Mouse (Mus musculus): Measurements from ENCODE around the gene Nanos3.

GRCm38 (mm10) chr8:84186547-84186946, 1.5 kb upstream of the Nanos3 start:
- TF ChIP-seq GATA1 (IDR thresholded peaks at IDR 0.05; ENCODE audit: borderline replicate concordance, low read length) (no peak), FLI1 (IDR thresholded peaks at IDR 0.05; ENCODE audit: low read length) (no peak)
